Mouse (Mus musculus) bone marrow, adult 2 months (tissue): ENCODE data around the gene Rubcnl.

ENCODE experiments used
- CTCF ChIP-seq: fragments of 200-500 bp; IDR thresholded peaks from 2 replicates; pipeline ENCODE4 v1.5.1; 2011; ENCODE audit warnings: low read length, control low read depth; ENCODE audit not compliant: control insufficient read depth, insufficient read depth
- POLR2A ChIP-seq: fragments of 200-500 bp; IDR thresholded peaks from 2 replicates; pipeline ENCODE4 v1.6.1; 2011; ENCODE audit warnings: low read depth, mild to moderate bottlenecking, control low read depth, low read length, borderline replicate concordance; ENCODE audit not compliant: control insufficient read depth

DNA sequence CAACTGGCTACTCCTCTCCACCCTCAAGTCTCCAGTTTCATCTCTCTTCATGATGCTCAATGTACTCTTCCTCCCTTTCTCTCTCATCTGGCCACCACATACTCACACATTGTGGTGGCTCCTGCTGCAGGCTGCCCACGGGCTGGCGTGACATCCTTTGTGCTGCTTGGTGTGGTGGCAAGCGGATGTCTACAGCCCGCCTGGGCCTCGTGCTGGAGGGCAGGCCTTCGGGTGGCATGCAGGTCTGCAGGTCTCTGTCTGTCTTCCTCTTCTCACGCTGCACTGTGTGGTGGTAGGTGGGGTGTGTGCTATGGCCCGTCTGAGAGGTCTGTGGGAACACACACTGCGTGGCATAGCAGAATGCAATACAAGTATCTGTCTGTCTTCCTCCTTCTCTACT, 6.7 kb downstream of the Rubcnl start:
- TF ChIP-seq CTCF (no peak), POLR2A (no peak)
